Mouse (Mus musculus) cerebellum, postnatal 25 days (tissue): ENCODE measurements around the gene Triobp.
"Not testable (repeated sequence)": the region's sequence is repeated elsewhere in the genome, so short reads cannot be mapped to it uniquely, and the experiment has no call there.

Experiments used
- DNase-seq, 2 experiments: peaks; one replicate each; pipeline ENCODE4 v3.0.0; 2021; ENCODE audit warnings: mixed read lengths in 2 of 2

Triobp gene

DNA sequence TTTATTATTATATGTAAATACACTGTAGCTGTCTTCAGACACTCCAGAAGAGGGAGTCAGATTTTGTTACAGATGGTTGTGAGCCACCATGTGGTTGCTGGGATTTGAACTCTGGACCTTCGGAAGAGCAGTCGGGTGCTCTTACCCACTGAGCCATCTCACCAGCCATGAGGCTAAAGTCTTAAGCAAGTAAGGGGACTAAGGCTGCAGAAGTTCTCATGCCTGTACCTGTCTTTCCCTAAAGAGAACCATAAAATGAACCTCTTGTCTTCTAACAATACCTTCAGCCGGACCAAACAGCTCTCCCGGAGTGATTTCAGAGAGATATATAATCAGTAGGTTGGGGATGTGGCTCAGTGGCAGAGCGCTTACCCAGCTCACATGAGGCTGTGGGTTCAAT lies 84.4 kb downstream of the Triobp start:
- DNase-seq = not testable (repeated sequence)

DNA sequence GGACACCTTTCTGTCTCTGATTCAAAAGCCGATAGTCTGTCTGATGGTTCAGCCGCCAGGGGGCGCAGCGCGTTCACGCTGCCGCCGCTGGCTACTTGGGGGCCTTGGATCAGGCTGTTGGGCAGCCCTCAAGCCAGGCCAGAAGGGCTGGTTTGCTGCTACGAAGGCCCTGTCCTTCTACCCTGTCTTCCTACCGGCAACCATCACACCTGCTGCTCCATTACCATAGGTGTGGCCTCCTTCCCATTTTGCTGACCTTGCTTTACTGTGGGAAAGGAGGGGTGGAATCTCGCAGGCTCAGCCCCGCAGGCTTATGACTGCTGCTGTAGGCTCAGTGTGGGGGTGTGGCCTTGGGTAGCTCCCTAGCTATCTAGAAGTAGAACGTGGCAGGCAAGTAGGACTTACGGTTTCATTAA lies 90.4 kb downstream of the Triobp start:
- peak; percentile 87 to 92 for DNase-seq

GRCm38 (mm10) chr15:79038331-79038730 lies 90.8 kb downstream of the Triobp start:
- no peak for DNase-seq

DNA sequence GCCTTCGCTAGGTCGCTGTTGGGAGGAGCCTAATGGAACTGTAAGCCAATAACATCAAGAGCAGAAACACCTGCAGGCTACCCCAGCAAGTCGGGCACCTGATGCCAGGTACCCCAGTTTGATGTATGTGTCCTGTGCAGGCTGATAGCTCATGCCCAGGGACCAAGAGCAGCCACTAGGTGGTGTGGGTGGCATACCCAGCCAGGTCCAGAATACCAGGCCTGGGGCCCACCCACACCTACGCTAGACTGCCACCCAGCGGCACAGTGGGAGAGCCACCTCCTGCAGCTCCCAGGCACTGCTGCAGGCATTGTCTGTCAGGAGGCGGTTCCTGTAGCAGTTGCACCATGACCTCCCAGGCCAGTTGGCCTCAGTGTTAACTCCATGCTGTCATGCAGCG lies 91.3 kb downstream of the Triobp start:
- peak; percentile 62 to 74 for DNase-seq

DNA sequence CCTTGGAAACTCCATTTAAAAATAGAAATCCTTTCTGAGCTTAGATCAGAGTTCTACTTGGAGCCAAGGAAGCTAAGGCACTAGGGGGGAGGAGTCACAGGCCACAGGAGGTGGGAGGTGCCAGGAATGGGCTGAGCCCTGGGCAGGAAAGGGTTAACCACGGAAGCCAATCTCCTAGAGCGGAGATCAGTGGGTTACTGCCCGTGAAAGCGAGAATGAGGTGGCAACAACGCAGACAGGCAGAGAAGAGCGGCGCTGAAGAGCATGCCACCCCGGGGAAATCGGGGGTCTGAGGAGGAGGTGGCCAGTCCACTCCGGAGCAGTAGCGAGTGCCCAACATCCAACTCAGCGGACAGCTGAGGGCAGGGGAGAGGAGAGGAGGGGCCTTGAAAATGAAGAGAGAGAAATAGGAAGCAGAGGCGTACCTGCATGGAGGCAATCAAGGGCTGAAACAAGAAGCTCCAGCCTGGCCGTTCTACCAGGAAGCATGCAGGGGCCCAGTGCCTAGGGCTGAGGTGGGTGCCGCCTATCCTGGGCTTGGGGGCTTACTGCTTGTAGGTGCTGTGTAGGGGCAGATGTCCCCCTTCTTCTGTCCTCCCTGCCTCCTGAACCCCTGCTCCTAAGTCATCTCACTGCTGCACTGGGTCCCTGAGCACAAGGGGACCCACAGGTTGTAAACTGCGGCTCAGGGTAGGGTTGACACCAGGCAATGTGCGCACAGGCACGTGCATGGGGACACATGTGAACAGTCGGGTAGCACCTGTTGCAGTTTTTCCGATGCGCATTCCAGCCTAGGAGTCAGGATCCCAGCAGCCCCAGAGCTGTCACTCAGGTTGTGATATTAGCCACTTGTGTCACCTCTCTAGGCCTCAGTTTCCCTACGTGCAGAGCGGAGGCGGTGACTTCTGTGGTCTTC lies 93.2 kb downstream of the Triobp start:
- no peak for DNase-seq

GRCm38 (mm10) chr15:79041585-79041984 lies 94.1 kb downstream of the Triobp start, which contains the start of gene Galr3:
TSS of gene Galr3 (plus strand) at chr15:79041885.
- DNase-seq = no peak

DNA sequence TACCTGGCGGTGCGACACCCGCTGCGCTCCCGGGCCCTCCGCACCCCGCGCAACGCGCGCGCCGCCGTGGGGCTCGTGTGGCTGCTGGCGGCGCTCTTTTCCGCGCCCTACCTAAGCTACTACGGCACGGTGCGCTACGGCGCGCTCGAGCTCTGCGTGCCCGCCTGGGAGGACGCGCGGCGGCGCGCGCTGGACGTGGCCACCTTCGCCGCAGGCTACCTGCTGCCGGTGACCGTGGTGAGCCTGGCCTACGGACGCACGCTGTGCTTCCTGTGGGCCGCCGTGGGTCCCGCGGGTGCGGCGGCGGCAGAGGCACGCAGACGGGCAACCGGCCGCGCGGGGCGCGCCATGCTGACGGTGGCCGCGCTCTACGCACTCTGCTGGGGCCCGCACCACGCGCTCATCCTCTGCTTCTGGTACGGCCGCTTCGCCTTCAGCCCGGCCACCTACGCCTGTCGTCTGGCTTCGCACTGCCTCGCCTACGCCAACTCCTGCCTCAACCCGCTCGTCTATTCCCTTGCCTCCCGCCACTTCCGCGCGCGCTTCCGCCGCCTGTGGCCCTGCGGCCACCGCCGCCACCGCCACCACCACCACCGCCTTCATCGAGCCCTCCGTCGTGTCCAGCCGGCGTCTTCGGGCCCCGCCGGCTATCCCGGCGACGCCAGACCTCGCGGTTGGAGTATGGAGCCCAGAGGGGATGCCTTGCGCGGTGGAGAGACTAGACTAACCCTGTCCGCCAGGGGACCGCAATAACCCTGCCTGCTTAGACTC lies 95.4 kb downstream of the Triobp start:
- DNase-seq = peak; percentile 68 to 71

DNA sequence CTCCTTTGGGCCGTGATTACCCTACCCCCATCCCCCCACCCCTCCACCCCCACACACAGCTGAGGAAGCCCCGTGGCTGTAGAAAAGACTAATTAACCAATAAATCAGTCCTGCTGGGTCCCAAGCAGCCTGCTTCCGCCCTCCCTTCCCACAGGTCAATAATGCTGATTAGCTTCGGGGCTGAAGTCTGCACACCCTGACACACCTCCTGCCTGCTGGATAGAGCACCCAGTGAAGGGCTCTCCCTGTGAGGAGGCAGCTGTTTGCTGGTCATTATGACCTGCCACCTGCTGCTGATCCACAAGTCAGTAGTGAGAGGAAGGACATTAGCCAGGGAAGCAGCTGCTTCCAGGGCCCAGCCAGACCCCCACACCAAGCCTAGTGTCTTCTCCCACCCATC lies 97.3 kb downstream of the Triobp start:
- no peak for DNase-seq

GRCm38 (mm10) chr15:79048186-79048585 lies 100.7 kb downstream of the Triobp start:
- peak; percentile 41 to 56 for DNase-seq

- DNase-seq = no peak
Observed at GRCm38 (mm10) chr15:79050160-79050845, 102.8 kb downstream of the Triobp start.

DNA sequence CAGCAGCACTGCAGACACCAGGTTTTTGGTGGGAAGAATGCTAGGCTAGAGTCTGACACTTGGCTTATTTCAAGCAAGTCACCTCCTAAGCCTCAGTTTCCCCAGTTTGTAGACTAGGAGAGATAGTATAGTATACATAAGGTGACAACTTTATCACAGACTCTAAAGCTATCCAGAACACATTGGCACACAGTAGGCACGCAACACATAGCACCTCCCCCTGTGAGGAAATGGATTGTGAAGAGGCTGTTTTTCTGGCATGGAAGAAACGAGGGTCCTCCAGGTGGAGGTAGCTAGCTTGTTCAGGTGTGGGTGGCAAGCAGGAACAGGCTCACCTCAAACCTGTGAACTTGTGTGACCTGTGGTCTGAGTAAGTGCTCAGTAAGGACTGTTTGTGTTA lies 103.4 kb downstream of the Triobp start:
- no peak for DNase-seq

- no peak for DNase-seq
Observed at GRCm38 (mm10) chr15:79051461-79052360, 104.2 kb downstream of the Triobp start.

DNA sequence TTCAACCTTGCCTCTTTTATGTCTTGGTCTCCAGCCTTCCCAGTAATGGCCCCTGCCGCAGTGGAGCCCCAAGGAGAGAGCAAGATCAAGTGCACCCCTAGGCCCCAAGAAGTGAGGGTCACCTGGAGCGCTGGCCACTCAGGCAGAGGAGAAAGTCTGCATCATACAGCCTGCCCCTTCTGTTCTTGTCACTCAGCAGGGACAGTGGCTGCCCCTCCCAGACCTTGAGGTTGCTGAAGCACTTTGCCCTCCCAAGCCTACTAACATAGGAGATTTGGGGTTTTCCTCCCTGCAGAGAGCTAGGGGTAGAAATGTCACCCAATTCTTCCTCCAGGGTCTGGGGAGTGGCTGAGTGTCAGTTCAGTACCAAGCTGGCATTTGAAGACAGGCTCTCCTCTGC lies 104.8 kb downstream of the Triobp start:
- no peak for DNase-seq
